Mouse (Mus musculus) limb, embryonic 11.5 days (tissue): ENCODE results near the gene Sumo1. TPM values are rescaled to one million over a fixed set of nuclear protein-coding genes. Genes with fewer than 3 reads are reported as not detected.

Experiments used
- ATAC-seq: fragments of 200-750 bp; cut with Nextera tagmentation; 2 replicates; pipeline ENCODE4 v1.8.0; 2017; ENCODE audit warnings: low read depth; ENCODE audit not compliant: insufficient number of reproducible peaks, low FRiP score, low TSS enrichment
- DNase-seq: peaks from one replicate; pipeline ENCODE4 v3.0.0-alpha.2; 2015; ENCODE audit warnings: low spot score
- H3K27ac ChIP-seq: fragments of 300-500 bp; sonication (generic); replicated peaks from 2 replicates; pipeline ENCODE4 v1.5.1; 2014; ENCODE audit warnings: low read depth, mild to moderate bottlenecking, low read length
- H3K27me3 ChIP-seq: fragments of 300-500 bp; sonication (generic); 2 replicates; pipeline ENCODE4 v1.6.1; 2014; ENCODE audit warnings: mild to moderate bottlenecking, low read length, mixed read lengths; ENCODE audit not compliant: control insufficient read depth, insufficient read depth
- H3K36me3 ChIP-seq: fragments of 300-500 bp; sonication (generic); 2 replicates; pipeline ENCODE4 v1.6.1; 2014; ENCODE audit warnings: mild to moderate bottlenecking, low read length, moderate library complexity, mixed read lengths; ENCODE audit not compliant: control insufficient read depth, insufficient read depth
- H3K4me1 ChIP-seq: fragments of 300-500 bp; sonication (generic); 2 replicates; pipeline ENCODE4 v1.6.1; 2014; ENCODE audit warnings: low read length, mixed read lengths; ENCODE audit not compliant: control insufficient read depth, insufficient read depth
- H3K4me2 ChIP-seq: fragments of 300-500 bp; sonication (generic); 2 replicates; pipeline ENCODE4 v1.6.1; 2014; ENCODE audit warnings: low read depth, mild to moderate bottlenecking, moderate library complexity; ENCODE audit not compliant: severe bottlenecking
- H3K4me3 ChIP-seq: fragments of 300-500 bp; sonication (generic); 2 replicates; pipeline ENCODE4 v1.5.1; 2014; ENCODE audit warnings: low read depth, low read length
- H3K9ac ChIP-seq: fragments of 300-500 bp; sonication (generic); 2 replicates; pipeline ENCODE4 v1.6.1; 2014; ENCODE audit warnings: mild to moderate bottlenecking, low read length
- H3K9me3 ChIP-seq: fragments of 300-500 bp; sonication (generic); 2 replicates; pipeline ENCODE4 v1.6.1; 2016; ENCODE audit warnings: low read length; ENCODE audit not compliant: control insufficient read depth
- WGBS: fragments of 180-500 bp; shearing (Covaris S2); extraction: QIAGEN DNeasy Blood & Tissue Kit; methylation state at CpG from one replicate; pipeline ENCODE4 v1.1.7; 2014; 5-methylcytosine and 5-hydroxymethylcytosine counted together
- polyA plus RNA-seq: library from polyadenylated mRNA; unstranded; fragments of >200 nt; fragmentation: Nextera tagmentation; extraction: Ambion mirVana; gene quantifications from 2 replicates; pipeline ENCODE4 v1.2.1, GENCODE M21; 2014

Sumo1 gene
- polyA plus RNA-seq, 1 experiment from 2014 or later = 627 TPM

DNA sequence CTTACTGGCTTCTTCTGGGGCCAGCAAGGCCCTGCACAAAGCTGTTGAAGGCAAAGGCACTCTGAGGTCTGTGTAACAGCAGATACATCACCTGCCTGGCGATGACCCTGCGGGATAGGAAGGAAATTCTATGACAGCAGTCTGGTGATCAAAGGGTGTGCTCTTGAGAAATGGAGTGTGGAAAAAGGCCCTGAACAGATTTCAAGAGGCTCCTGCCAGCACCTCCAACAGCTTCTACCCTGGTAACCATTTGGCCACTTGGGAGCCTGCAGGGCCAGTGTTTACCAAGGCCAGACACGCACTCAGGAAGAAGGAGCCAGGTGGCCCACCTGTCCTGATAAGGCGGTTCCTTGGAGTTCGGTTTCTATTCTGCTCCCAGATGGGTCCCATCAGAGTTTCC lies 91.3 kb downstream of the Sumo1 start:
- Histone ChIP-seq H3K27me3 (no peaks in the 10 kb centered on the region), H3K4me3 (no peak overlapping the region), H3K4me1 (peaks cover 10% of the 10 kb centered on the region; the same call in 1 of the 2 replicates), H3K4me2 (no peak overlapping the region), H3K36me3 (no peaks in the 10 kb centered on the region), H3K27ac (no peak overlapping the region), H3K9ac (no peak overlapping the region), H3K9me3 (no peaks in the 10 kb centered on the region)
- DNase-seq = no peak
- 39% methylated on average over 5 of the region's 5 CpGs for WGBS
- no peak for ATAC-seq

DNA sequence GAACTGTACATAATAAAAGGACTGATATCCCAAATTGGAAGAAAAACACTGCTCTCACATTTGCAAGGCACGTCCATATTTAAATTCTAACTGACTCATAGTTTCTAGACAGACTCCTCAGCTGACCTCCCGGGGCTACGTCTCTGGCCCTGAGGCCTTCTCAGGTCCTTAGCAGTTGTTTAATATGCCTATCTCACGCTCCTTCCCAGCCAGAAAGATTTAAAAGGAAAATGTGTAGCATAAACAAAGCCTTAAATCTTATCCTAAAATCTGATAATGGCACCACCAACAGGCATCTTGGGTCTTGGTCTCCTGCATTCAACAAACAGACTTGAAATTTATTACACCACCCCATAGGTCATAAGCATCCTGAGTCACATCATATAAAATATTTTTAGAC lies 91.9 kb downstream of the Sumo1 start:
- DNase-seq (no peak), ATAC-seq (no peak)
- Histone ChIP-seq H3K4me2 (no peak overlapping the region), H3K9ac (no peak overlapping the region), H3K27ac (no peak overlapping the region), H3K9me3 (no peaks in the 10 kb centered on the region), H3K27me3 (no peaks in the 10 kb centered on the region), H3K4me1 (peaks cover 5% of the 10 kb centered on the region; the same call in 1 of the 2 replicates), H3K4me3 (no peak overlapping the region), H3K36me3 (no peaks in the 10 kb centered on the region)
- 54% methylated on average over 4 of the region's 4 CpGs for WGBS

DNA sequence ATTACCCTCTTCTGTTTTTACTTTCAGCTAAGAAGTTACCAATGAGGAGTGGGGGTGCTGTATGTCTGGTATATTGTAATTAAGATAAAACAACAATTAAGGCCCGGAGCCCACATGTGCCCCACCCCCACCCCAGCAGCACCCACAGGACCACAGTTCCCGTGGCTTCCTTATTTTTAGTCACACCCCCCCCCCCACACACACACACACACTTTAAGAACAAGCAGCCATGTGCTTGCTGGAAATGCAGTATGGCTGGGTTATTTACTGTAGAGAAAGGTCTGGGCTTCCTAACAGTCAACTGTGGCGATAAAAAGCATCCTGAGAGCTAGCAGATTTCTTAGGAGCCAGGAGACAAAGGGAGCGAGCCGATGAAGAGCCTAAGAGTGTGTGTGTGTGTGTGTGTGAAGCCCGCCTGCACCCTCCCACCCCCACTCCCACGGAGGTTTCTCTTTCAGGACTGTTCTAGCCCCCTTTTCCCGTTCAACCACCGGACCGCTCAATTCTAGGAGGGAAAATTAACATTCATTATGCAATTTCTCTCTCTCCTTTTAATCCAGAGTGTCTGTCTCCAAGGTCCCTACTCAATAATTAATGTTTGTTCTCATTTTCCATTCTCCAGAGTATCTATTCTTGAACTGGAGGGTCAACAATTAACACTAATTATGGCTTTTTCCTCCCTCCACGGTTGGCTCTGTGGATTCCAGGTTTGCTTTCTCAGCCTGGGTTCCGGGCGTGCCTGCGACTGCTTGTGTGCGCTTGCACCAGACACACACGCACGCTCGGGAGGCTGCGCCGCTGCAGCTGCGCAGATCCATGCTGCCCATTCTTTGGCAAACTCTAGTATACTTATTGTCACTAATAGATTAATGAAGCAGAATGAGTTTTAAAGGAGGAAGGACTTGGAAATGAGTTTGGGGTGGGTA lies 96.1 kb downstream of the Sumo1 start:
- H3K9ac ChIP-seq = peak overlapping the region; percentile 45; the same call in 1 of the 2 replicates

DNA sequence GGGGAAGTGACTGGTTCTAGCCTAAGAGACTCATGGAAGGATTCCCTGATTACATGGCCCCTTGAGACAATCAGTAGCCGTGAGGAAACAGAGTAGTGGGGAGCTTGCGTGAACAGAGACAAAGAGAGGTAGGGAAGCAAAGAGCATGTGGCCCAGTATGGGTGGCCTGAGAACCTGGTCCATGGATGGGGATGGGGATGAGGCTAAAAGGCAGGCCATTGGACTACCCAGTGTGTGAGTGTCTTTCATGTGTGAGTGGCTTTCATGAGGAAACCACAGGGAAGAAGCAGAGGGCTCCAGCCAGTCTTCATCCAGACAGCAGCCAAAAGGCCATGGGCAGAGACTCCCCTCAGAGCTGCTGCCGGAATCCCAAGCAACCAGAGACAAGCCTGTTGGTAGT lies 96.8 kb downstream of the Sumo1 start:
- Histone ChIP-seq H3K27ac (no peak overlapping the region), H3K9ac (no peak overlapping the region), H3K4me2 (no peak overlapping the region; the same call in 1 of the 2 replicates), H3K4me3 (no peak overlapping the region), H3K9me3 (no peaks in the 10 kb centered on the region), H3K4me1 (peaks cover 3% of the 10 kb centered on the region; the same call in 1 of the 2 replicates), H3K36me3 (no peaks in the 10 kb centered on the region), H3K27me3 (no peaks in the 10 kb centered on the region)
- 85% methylated on average over 3 of the region's 3 CpGs for WGBS
- DNase-seq (no peak), ATAC-seq (no peak)

More for the DNA sequence above, 96.1 kb downstream of the Sumo1 start:
- H3K4me3 ChIP-seq = no peak overlapping the region
- no peaks in the 10 kb centered on the region for H3K9me3 ChIP-seq
- no peaks in the 10 kb centered on the region for H3K36me3 ChIP-seq
- no peaks in the 10 kb centered on the region for H3K27me3 ChIP-seq
- DNase-seq = no peak
- no peak overlapping the region for H3K27ac ChIP-seq
- WGBS = 51% methylated on average over 21 of the region's 21 CpGs
- no peak for ATAC-seq
- H3K4me2 ChIP-seq = peak overlapping the region; percentile 20; the same call in 1 of the 2 replicates
- H3K4me1 ChIP-seq = peaks cover 3% of the 10 kb centered on the region; the same call in 1 of the 2 replicates

GRCm38 (mm10) chr1:59571502-59571901 lies 99.1 kb downstream of the Sumo1 start:
- Histone ChIP-seq H3K4me2 (no peak overlapping the region), H3K36me3 (no peaks in the 10 kb centered on the region), H3K27me3 (no peaks in the 10 kb centered on the region), H3K27ac (no peak overlapping the region), H3K4me3 (no peak overlapping the region), H3K4me1 (0 out of 2 replicates have a peak, but pooled peaks cover under 1% of the 10 kb centered on the region), H3K9ac (no peak overlapping the region), H3K9me3 (no peaks in the 10 kb centered on the region)
- DNase-seq (no peak), ATAC-seq (no peak)
- WGBS = 74% methylated on average over 3 of the region's 3 CpGs

GRCm38 (mm10) chr1:59570767-59571166 lies 99.9 kb downstream of the Sumo1 start:
- no peak overlapping the region for H3K4me2 ChIP-seq
- no peak overlapping the region for H3K4me3 ChIP-seq
- WGBS = 57% methylated on average over 4 of the region's 4 CpGs
- no peaks in the 10 kb centered on the region for H3K27me3 ChIP-seq
- ATAC-seq (no peak), DNase-seq (no peak)
- 0 out of 2 replicates have a peak, but pooled peaks cover 6% of the 10 kb centered on the region for H3K4me1 ChIP-seq
- no peaks in the 10 kb centered on the region for H3K36me3 ChIP-seq
- no peak overlapping the region for H3K27ac ChIP-seq
- no peaks in the 10 kb centered on the region for H3K9me3 ChIP-seq
- no peak overlapping the region for H3K9ac ChIP-seq

DNA sequence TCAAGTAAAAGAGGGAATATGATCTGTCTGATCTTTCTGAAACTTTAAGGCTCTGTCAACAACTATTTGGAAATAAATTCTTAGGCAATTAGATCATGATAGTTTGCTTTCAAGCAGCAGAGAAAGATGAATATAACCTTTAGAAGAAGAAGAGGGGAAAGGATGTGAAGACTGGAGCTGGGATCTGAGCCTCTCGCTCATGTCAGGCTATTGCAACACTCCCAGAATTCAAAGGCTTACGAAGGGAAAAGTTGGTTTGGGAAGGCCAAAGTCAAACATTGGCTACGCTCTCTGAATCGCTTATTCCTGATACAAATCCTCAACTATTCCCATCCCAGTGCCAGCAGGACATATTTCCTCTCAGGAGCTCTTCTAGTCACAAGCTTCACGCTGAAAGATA lies 101.3 kb downstream of the Sumo1 start:
- Histone ChIP-seq H3K4me2 (no peak overlapping the region), H3K9ac (no peak overlapping the region), H3K9me3 (no peaks in the 10 kb centered on the region), H3K27ac (no peak overlapping the region), H3K36me3 (no peaks in the 10 kb centered on the region), H3K27me3 (no peaks in the 10 kb centered on the region), H3K4me3 (no peak overlapping the region), H3K4me1 (0 out of 2 replicates have a peak, but pooled peaks cover 6% of the 10 kb centered on the region)
- DNase-seq = no peak
- ATAC-seq = no peak
- WGBS = 93% methylated on average over 5 of the region's 5 CpGs

DNA sequence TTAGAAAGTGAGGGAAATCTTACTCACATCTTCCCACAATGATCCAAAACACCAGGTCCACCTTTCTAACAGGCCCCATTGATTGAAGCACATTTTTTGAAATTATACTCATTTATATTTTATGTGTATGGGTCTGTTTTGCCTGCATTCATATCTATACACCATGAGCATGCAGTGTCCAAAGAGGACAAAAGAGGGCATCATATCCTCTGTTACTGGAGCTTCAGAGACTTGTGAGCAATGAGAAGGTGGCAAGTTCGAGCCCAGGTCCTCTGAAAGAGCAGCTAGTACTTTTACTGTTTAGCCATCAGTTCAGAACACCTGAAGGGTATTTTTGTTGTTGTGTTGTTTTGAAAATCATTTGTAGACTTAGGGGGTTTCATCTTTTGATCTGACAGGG lies 102.4 kb downstream of the Sumo1 start:
- 87% methylated on average over 1 of the region's 1 CpGs for WGBS
- no peaks in the 10 kb centered on the region for H3K27me3 ChIP-seq
- no peak overlapping the region for H3K9ac ChIP-seq
- H3K4me3 ChIP-seq = no peak overlapping the region
- H3K36me3 ChIP-seq = no peaks in the 10 kb centered on the region
- ATAC-seq = no peak
- no peaks in the 10 kb centered on the region for H3K9me3 ChIP-seq
- 0 out of 2 replicates have a peak, but pooled peaks cover 6% of the 10 kb centered on the region for H3K4me1 ChIP-seq
- no peak for DNase-seq
- H3K4me2 ChIP-seq = no peak overlapping the region
- H3K27ac ChIP-seq = no peak overlapping the region
